Mouse (Mus musculus): ENCODE results near the gene C1qtnf3.

- no peak for TF ChIP-seq CTCF (IDR thresholded peaks at IDR 0.05; ENCODE audit: low read depth)
- no peak for TF ChIP-seq EP300 (optimal IDR thresholded peaks at IDR 0.05)
These were observed 25.0 kb downstream of the C1qtnf3 start for GRCm38 (mm10) chr15:10977151-10977550.
